Mouse (Mus musculus) lung, postnatal 14 days (tissue): ENCODE results near the gene Faf2.

Experiments used
- DNase-seq: peaks from one replicate; pipeline ENCODE4 v3.0.0; 2021

Gene Faf2

DNA sequence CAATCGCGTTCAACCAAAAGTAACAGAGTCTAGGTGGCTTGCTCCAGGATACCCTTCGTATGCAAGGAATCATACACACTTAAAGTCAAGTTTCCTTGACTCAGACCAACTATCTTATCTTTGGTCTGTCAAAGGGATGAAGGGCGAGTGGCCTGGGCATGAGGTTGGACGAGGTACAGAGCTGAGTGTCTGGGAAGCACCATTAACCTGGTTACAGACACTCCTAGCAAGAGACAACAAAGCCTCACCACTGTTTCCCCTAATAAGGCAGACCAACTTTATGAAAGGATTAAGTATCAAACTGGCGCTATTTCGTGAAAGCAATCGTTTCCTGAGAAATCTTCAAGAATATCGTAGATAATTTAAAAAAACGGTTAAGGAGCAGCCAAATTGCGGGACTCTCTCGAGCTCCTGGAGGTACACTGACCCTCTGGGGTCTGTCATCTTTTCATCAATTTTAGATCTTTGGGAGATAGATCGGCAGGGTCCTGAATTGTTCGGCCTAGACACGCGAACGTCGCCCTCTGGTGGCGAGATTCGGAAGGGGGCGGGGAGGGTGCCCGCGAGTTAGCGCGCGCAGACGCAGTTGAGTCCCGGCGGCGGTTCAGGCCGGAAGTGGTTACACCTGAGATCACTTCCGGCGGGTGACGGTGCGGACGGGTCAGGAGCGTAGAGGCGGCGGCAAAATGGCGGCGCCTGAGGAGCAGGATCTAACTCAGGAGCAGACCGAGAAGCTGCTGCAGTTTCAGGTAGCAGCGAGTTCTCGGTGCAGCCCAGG, at the start of gene Faf2:
Gene Faf2 (plus strand): TSS at position 630 of the 778 bp plus-strand sequence.
- DNase-seq: peak; percentile 99

DNA sequence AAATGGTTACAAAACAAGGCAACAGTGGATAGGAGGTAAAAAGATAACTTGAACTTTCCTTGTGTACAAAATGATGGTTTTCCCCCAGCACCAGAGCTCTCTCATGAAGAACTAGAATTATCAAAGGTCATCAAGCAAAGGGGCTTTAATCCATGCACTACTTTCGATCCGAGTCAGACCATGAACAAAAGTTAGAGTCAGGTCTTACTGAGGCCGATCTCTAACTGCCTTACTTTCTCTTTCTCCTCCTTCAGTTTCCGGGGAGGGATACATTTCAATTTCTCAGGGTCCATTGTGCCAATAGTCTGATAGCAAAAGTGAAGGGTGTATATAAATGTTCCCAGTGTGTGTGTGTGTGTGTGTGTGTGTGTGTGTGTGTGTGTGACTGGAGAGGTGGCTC, 49.0 kb upstream of the Faf2 start:
- no peak for DNase-seq

GRCm38 (mm10) chr13:54574854-54575481, 46.6 kb upstream of the Faf2 start, which contains the start of gene Arl10:
Gene Arl10 (plus strand): TSS chr13:54575015.
- DNase-seq: peak; percentile 75

- DNase-seq: no peak
Measured at GRCm38 (mm10) chr13:54575489-54575888, 46.1 kb upstream of the Faf2 start.

DNA sequence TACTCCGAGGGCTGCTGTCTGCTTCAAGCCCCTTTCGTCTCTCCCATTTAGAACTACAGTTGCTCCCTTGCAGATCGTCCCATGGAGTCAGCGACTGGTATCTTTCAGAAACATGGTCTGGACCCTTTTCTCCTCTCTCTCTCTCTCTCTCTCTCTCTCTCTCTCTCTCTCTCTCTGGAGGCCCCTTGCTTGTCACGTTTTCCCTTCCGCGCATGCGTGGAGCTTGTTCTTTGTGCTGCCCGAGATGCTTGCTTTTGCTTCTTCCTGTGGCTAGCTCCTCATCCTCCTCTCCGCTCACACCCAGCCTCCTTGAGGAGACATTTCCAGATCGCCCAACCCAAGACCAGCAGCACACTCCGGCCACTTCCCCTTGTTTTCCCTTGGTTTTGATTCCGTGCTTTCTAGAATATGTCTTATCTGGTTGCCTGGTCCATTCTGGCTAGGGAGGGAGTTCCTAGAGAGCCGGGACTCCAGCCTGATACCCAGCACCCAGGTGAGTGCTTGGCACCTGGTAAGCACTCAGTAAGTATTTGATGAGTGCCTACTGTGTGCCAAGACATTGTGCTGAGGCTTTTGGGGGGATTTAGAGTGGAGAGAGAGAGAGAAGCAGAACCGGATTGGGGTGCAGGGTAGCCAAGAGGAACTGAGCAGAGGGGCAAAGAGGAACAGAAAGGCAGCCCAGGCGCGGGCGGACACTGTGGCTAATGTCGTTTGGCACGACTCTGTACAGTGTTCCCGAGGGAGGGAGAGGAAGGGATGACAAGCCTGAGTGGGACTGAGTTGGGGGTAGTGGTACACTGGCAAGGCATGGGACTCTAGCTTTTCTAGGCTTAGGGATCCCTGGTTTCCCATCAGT, 43.7 kb upstream of the Faf2 start:
- no peak for DNase-seq

- DNase-seq: no peak
Measured at GRCm38 (mm10) chr13:54581385-54581784, 40.2 kb upstream of the Faf2 start.

DNA sequence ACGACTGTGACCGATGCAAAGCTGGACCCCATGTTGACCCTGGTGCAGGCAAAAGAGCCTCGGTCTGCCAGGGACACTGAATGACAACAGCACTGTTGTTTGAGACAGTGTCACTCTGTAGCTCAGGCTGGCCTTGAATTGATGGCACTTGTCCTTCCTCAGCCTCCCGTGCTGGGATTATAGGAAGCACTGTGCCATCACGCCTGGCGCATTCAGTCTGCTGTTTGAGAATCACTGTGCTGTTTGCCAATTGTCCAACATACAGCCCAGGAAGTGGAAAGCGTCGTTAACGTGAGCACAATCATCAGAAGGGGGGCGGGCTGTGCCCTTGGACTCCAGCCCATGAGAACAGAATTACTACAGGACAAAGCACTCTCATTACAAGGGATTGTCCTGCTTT, 39.5 kb upstream of the Faf2 start:
- DNase-seq: no peak

DNA sequence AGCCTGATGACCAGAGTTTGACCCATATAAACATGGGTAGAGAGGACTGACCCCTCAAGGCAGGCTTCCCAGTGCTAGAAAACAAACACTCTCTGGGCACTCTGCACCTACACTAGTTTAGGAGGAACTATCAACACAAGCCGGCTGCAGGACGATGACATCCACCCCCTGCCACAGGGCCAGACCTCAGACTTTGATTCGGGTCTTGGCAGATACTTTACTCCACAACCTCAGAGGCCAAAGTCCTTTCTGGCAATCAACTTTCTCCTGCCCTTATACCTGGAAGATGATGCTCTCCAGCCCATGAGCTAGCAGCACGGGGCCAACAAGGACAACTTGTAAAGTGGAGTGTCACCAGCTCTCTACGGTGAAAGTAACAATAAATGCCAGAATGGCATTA, 38.7 kb upstream of the Faf2 start:
- no peak for DNase-seq

GRCm38 (mm10) chr13:54585831-54586230, 35.8 kb upstream of the Faf2 start:
- DNase-seq: no peak

DNA sequence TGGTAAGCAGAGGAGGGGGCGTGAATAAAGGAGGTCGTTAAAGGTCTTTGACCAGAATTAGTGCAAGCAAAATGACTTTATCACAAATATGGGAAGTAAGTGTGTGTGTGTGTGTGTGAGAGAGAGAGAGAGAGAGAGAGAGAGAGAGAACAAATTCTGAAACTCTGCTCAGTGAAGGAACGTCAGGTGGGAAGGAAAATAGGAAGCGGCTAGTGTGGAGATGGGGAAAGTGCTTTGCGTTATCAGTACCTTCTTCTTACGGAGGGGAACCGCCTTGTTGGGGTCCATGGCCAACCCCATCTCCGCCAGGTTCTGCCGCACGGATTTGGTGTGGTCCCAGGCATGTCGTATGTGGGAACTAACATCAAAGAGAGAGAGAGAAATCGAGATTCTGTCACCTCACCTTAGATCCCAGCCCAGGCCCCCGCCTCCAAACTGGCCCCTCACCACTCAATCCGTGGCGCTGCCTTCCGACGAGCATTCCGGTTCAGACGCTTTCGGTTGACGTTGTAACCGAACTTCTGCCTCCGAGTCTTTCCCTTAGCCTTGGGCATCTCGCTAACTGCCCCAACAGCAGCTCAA, 32.1 kb upstream of the Faf2 start:
- no peak for DNase-seq

DNA sequence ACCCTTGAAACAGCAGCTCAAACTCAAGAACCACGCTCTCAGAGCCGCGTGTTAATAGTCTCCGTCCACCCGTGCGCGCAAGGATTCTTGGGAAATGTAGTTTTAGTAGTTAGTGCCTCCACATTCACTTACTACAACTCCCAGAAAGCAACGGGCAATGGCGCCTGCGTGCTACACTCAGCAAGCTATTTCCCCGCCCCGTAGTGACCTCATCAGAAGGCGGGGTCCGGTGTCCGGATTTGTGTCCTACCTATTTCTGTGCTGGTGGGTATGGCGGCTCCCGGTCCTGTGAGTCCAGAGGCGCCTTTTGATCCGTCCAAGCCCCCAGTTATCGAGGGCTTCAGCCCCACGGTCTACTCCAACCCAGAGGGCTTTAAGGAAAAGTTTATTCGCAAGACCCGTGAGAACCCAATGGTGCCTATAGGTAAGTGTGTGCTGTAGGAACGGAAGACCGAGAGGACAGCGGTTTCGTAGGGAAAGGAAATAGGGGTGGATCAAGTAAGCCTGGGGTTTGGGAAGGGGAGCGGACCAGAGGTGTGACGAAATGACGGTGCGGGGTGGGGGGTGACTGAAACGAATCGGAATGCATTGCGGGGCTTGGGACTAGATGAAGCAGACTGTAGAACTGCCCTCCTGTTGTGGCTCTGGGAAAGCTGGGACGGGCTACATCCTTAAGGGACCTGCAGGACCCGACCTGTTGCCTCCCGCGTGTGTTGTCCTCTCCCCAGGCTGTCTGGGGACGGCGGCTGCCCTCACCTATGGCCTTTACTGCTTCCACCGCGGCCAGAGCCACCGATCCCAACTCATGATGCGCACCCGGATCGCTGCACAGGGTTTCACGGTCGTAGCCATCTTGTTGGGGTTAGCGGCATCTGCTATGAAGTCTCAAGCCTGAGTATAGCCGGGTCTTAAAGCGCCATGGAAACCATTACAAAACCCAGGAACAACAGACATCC, 31.3 kb upstream of the Faf2 start, which contains the start of the genes Nop16 and Higd2a:
Gene Nop16 (minus strand): TSS at position 95 of the 956 bp plus-strand sequence.
Gene Higd2a (plus strand): TSS at position 212 of the 956 bp plus-strand sequence.
- peak; percentile 97 for DNase-seq

GRCm38 (mm10) chr13:54591776-54592356, 29.7 kb upstream of the Faf2 start:
- no peak for DNase-seq

- no peak for DNase-seq
Measured at GRCm38 (mm10) chr13:54593617-54594016, 28.0 kb upstream of the Faf2 start.

DNA sequence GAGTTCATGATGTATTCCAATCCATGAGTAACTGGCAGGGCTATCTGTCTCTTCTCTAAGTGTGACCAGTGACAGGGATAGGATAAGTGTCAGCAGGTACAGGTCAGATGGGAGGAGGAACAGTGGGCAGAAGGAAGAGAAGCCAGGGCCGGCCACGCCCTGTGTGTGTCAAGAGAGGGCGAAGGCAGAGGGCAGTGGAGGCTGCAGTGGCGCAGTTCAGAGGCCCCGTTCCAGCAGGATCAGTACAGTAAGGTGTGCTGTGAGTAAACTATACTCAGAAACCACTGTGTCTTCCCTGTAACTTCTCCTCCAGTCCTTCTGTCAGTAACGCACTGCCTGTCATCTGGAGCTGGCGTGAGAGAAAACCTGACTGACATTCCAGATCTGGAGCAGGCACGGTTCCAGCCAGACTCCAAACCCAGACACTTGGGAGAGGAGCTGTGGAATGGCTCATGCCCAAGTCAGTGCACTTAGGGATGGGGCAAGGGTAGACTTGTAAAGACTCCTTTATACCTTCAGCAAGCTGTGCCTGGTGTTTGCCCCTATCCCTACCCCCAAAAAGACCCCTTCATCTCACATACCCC, 25.4 kb upstream of the Faf2 start:
- DNase-seq: no peak

- DNase-seq: no peak
Measured at GRCm38 (mm10) chr13:54596870-54597269, 24.7 kb upstream of the Faf2 start.

DNA sequence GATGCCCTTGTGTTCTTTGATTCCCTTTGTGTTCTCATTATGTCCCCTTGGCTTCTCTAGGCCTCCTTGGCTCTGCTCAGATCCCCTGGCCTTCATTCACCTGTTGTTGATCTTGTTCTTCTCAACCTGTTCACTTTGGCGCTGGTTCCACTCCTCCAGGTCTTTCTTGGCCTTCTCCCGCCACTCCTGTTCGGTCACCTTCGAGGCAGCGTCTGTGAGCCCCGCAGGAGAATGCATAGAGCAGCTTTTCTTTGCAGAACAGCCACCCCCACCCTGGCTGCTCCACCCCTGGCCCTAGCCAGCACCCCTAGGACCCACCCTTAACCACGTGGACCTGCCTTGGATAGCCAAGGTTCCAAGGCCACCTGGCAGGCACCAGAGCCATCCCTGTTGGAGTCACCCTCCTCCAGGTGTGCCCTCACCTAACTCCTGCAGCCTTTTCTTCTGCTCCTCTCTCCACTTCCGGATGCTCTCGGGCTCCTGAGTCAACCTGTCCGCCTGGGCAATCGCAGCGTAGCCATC, 22.9 kb upstream of the Faf2 start:
- no peak for DNase-seq

DNA sequence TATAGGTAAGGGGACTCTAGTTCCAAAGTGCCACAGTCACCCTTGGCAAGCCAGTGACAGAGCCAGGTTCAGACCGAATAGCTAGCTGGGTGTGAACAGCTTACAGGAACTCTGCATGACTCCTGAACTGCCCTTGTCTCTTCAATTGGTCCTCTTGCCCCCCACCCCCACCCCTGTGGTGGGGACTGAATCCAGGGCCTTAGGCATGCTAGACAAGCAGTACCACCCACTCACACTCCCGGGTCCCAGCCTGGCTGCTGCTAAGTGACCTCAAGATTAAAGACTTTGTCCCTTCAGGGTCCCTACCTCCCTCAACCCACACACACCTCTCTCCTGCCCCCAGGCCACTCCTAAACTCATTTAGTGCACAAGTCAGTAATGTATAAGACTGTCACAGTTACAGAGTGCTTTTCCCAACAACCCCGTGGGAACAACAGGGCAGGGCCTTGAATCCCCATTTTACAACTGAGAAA, 18.9 kb upstream of the Faf2 start:
- no peak for DNase-seq

GRCm38 (mm10) chr13:54603501-54603900, 18.1 kb upstream of the Faf2 start:
- DNase-seq: no peak

DNA sequence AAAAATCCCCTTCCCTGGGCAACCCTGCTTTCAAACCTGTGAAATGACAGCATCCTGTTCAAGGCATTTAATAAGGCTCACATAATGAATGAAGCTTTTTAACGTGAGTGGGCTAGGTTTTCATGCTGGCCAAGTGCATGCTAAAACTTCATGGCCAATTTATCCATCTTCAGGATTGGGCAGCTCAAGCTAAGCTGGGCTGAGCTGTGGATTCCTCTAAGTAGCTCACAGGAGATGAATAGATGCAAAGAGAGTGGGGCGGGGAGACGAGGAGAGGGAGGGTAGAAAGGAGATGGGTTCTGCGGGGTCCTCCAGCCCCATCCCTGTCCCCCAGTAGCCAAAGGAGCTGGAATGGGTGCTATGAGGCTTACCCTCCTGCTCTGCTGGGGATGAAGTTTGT, 17.4 kb upstream of the Faf2 start:
- no peak for DNase-seq

GRCm38 (mm10) chr13:54605426-54605825, 16.2 kb upstream of the Faf2 start:
- DNase-seq: no peak

DNA sequence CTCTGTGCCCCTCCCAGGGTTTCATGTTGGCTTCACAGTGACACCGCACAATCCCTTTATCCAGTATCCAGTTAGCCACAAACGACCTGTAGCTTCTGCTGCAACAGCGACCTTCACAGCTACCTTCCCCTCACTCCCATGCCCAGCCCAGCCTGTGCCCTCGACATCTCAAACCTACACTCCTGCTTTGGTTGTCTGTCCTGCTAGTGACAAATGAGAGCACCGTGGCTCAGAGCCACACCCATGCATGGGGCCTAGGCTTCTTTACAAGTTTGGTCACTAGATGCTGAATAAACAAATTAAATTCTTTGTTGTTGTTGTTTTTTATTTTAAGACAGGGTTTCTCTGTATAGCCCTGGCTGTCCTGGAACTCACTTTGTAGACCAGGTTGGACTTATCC, 14.4 kb upstream of the Faf2 start:
- no peak for DNase-seq
